Mouse (Mus musculus): Measurements from ENCODE around the gene Spcs1. TPM values are rescaled to one million over a fixed set of nuclear protein-coding genes. Genes with fewer than 3 reads are reported as not detected.

Gene Spcs1
- total and polyA plus RNA-seq, 3 experiments, result 188 to 419 (median 208) TPM

- Histone ChIP-seq H3K9me3 (replicated peaks; ENCODE audit: insufficient read depth, low read length) (no peaks in the 10 kb centered on the region), H3K27me3 (ENCODE audit: control insufficient read depth in 1 of 2, insufficient read depth in 2 of 2, low read length in 2 of 2) (no peaks in the 10 kb centered on the region), H3K79me2 (ENCODE audit: control insufficient read depth, insufficient read depth, low read length, poor library complexity) (peaks cover 29% of the 10 kb centered on the region), H3K9ac (ENCODE audit: control insufficient read depth, low read depth, low read length, poor library complexity, severe bottlenecking) (no peak overlapping the region), H3K36me3 (ENCODE audit: control insufficient read depth in 1 of 2, insufficient read depth in 2 of 2, low read length in 2 of 2) (peaks cover 38 to 46% of the 10 kb centered on the region in 2 experiments), H3K4me1 (ENCODE audit: control insufficient read depth in 1 of 2, insufficient read depth in 2 of 2, low read length in 2 of 2) (peaks cover 10 to 12% of the 10 kb centered on the region in 2 experiments), H3K4me3 (ENCODE audit: control insufficient read depth in 1 of 2, insufficient read depth in 1 of 2, low read depth in 2 of 2, low read length in 2 of 2) (no peak overlapping the region), H3K27ac (ENCODE audit: control insufficient read depth, low read depth, low read length) (no peak overlapping the region)
- DNase-seq (ENCODE audit: low read depth, low spot score), result no peak
- peak; percentile 42; the same call in 1 of the 2 replicates for TF ChIP-seq GATA1 (IDR thresholded peaks at IDR 0.05; ENCODE audit: low read depth, low read length)
- peak in 1 of 2 experiments; percentile 26; a peak in 2 of 4 replicates for TF ChIP-seq POLR2A (IDR thresholded peaks at IDR 0.05; ENCODE audit: control insufficient read depth in 1 of 2, insufficient read depth in 1 of 2, low read depth in 1 of 2, low read length in 2 of 2, poor library complexity in 1 of 2)
- TF ChIP-seq POLR2AphosphoS5 (IDR thresholded peaks at IDR 0.05; ENCODE audit: borderline replicate concordance, low read depth, low read length), result no peak
- TF ChIP-seq POLR2AphosphoS2 (IDR thresholded peaks at IDR 0.05; ENCODE audit: low read length), result peak; percentile 51; the same call in 1 of the 2 replicates
- 0 out of 4 replicates have a peak, but pooled peaks of 1 of the 2 experiments have one; percentile 23 for TF ChIP-seq EP300 (IDR thresholded peaks at IDR 0.05; ENCODE audit: low read depth in 1 of 2, low read length in 2 of 2)
Measured at GRCm38 (mm10) chr14:31013928-31014327, 12.5 kb upstream of the Spcs1 start.

DNA sequence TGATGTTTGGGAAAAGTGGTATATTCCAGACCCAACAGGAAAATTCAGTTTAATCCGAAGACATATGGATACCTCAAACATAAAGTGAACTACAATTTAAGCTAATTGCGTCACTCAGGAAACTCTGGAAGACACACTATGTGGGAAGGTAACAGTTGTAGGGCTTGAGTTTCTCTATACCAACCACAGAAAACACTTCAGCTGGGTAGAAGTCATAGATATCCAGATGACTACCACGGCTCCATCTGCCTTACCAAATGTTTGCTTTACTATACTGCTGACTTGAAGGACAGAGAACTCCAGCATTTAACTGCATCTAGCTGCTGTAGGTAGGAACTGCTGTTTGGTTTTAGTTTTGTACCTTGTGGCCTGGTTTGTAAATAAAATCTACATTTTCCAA is 10.1 kb upstream of the Spcs1 start:
- H3K4me1 ChIP-seq (ENCODE audit: control insufficient read depth in 1 of 2, insufficient read depth in 2 of 2, low read length in 2 of 2), result peaks cover 8 to 11% of the 10 kb centered on the region in 2 experiments

DNA sequence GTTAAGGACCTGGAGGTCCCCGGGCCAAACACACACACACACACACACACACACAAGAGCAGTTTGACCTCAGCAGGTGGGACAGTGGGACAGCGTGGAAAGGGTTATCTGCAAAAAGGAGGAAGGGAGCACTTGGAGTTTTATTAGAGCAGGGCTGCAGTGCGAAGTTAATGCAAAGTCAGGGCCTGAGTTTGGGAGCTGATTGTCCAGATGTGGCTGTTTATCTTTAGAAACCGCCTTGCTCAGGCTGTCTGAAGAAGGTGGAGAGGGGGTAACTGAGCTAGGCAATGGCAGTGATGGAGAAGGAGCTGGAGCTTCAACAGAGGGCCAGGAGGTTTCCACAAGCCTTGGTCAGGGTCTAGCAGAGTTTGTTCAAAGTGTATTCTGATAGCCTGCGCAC is 5.3 kb upstream of the Spcs1 start:
- H3K36me3 ChIP-seq (ENCODE audit: control insufficient read depth in 1 of 2, insufficient read depth in 2 of 2, low read length in 2 of 2), result peaks cover 1 to 8% of the 10 kb centered on the region in 2 experiments; a peak in 2 of 4 replicates
- no peak overlapping the region for H3K4me3 ChIP-seq (ENCODE audit: control insufficient read depth in 1 of 2, insufficient read depth in 1 of 2, low read depth in 2 of 2, low read length in 2 of 2)
- no peaks in the 10 kb centered on the region for H3K9me3 ChIP-seq (replicated peaks; ENCODE audit: insufficient read depth, low read length)
- DNase-seq (ENCODE audit: low read depth, low spot score), result peak; percentile 55
- H3K9ac ChIP-seq (ENCODE audit: control insufficient read depth, low read depth, low read length, poor library complexity, severe bottlenecking), result no peak overlapping the region
- TF ChIP-seq GATA1 (IDR thresholded peaks at IDR 0.05; ENCODE audit: low read depth, low read length), result 0 out of 2 replicates have a peak, but pooled peaks have one; percentile 26
- no peak for TF ChIP-seq MYC (IDR thresholded peaks at IDR 0.05; ENCODE audit: low read depth, low read length)
- TF ChIP-seq TAL1 (IDR thresholded peaks at IDR 0.05; ENCODE audit: low read length), result peak; percentile 64
- peak in 1 of 2 experiments; percentile 53; a peak in 2 of 4 replicates for TF ChIP-seq EP300 (IDR thresholded peaks at IDR 0.05; ENCODE audit: low read depth in 1 of 2, low read length in 2 of 2)
- no peaks in the 10 kb centered on the region for H3K27me3 ChIP-seq (ENCODE audit: control insufficient read depth in 1 of 2, insufficient read depth in 2 of 2, low read length in 2 of 2)
- peaks cover 2% of the 10 kb centered on the region; the same call in 1 of the 2 replicates for H3K79me2 ChIP-seq (ENCODE audit: control insufficient read depth, insufficient read depth, low read length, poor library complexity)
- H3K4me1 ChIP-seq (ENCODE audit: control insufficient read depth in 1 of 2, insufficient read depth in 2 of 2, low read length in 2 of 2), result peaks cover 4 to 10% of the 10 kb centered on the region in 2 experiments
- no peak overlapping the region for H3K27ac ChIP-seq (ENCODE audit: control insufficient read depth, low read depth, low read length)

More for the DNA sequence above, 10.1 kb upstream of the Spcs1 start:
- peaks cover 9% of the 10 kb centered on the region for H3K79me2 ChIP-seq (ENCODE audit: control insufficient read depth, insufficient read depth, low read length, poor library complexity)
- H3K9me3 ChIP-seq (replicated peaks; ENCODE audit: insufficient read depth, low read length), result no peaks in the 10 kb centered on the region
- DNase-seq (ENCODE audit: low read depth, low spot score), result peak; percentile 53
- H3K36me3 ChIP-seq (ENCODE audit: control insufficient read depth in 1 of 2, insufficient read depth in 2 of 2, low read length in 2 of 2), result peaks cover 28 to 35% of the 10 kb centered on the region in 2 experiments
- H3K27ac ChIP-seq (ENCODE audit: control insufficient read depth, low read depth, low read length), result no peak overlapping the region
- no peaks in the 10 kb centered on the region for H3K27me3 ChIP-seq (ENCODE audit: control insufficient read depth in 1 of 2, insufficient read depth in 2 of 2, low read length in 2 of 2)
- H3K4me3 ChIP-seq (ENCODE audit: control insufficient read depth in 1 of 2, insufficient read depth in 1 of 2, low read depth in 2 of 2, low read length in 2 of 2), result no peak overlapping the region
- no peak overlapping the region for H3K9ac ChIP-seq (ENCODE audit: control insufficient read depth, low read depth, low read length, poor library complexity, severe bottlenecking)
- TF ChIP-seq POLR2AphosphoS2 (IDR thresholded peaks at IDR 0.05; ENCODE audit: low read length) (peak; percentile 64; the same call in 1 of the 2 replicates), POLR2A (IDR thresholded peaks at IDR 0.05; ENCODE audit: control insufficient read depth in 1 of 2, insufficient read depth in 1 of 2, low read depth in 1 of 2, low read length in 2 of 2, poor library complexity in 1 of 2) (peak in 1 of 2 experiments; percentile 54; a peak in 2 of 4 replicates), MYB (IDR thresholded peaks at IDR 0.05; ENCODE audit: low read depth, low read length) (0 out of 2 replicates have a peak, but pooled peaks have one; percentile 6), TBP (IDR thresholded peaks at IDR 0.05; ENCODE audit: low read depth, low read length) (no peak), ZKSCAN1 (IDR thresholded peaks at IDR 0.05; ENCODE audit: low read depth, low read length) (no peak)
